Comparison of ENCODE assay signal across 9 mouse cellular contexts in genomic region chr9:7960382-7960781, GRCm38 (mm10). TPM values are rescaled to one million over a fixed set of nuclear protein-coding genes. Genes with fewer than 3 reads are reported as not detected.
A peak's percentile ranks its signal among the peaks of the same experiment; 100 is the strongest.
DNase-seq lines count a peak whose midpoint lies in the region; ATAC-seq lines count a peak whose summit lies in the region.
"Had no signal": no experiment of that assay in that cellular context is flagged by ENCODE, and none has a peak within 500 bp of the region (broad histone marks: within the 10 kb centered on the region; RNA-seq: fewer than 3 reads in every experiment).

No protein-coding gene starts in this region.

- H3K9me3 ChIP-seq in forebrain, embryonic 11.5 days (ENCODE audit: control insufficient read depth, low read length): no peaks in the 10 kb centered on the region
- H3K9me3 ChIP-seq in heart, embryonic 14.5 days (ENCODE audit: control insufficient read depth, low read length): no peaks in the 10 kb centered on the region
- H3K9me3 ChIP-seq in midbrain, embryonic 12.5 days: no peaks in the 10 kb centered on the region
- H3K9me3 ChIP-seq: liver, embryonic 13.5 days had no signal

- H3K27me3 ChIP-seq in forebrain, embryonic 11.5 days (ENCODE audit: control insufficient read depth, insufficient read depth, low read length): no peaks in the 10 kb centered on the region
- no peaks in the 10 kb centered on the region for H3K27me3 ChIP-seq in heart, embryonic 14.5 days (ENCODE audit: control insufficient read depth, insufficient read depth, low read length)
- H3K27me3 ChIP-seq in midbrain, embryonic 12.5 days: no peaks in the 10 kb centered on the region
- H3K27me3 ChIP-seq: liver, embryonic 13.5 days had no signal

- no peak overlapping the region for H3K27ac ChIP-seq in forebrain, embryonic 11.5 days (ENCODE audit: low read depth, low read length)
- H3K27ac ChIP-seq in heart, embryonic 14.5 days (replicated peaks in 1 of 2; ENCODE audit: control insufficient read depth in 1 of 2, insufficient read depth in 1 of 2, low read depth in 2 of 2, low read length in 2 of 2): peak overlapping the region; percentile 62 to 79
- 0 out of 2 replicates have a peak overlapping the region, but pooled peaks have one; percentile 36 for H3K27ac ChIP-seq in midbrain, embryonic 12.5 days (replicated peaks)
- H3K27ac ChIP-seq: liver, embryonic 13.5 days had no signal

- peak; percentile 57 for ATAC-seq in forebrain, embryonic 11.5 days (replicated peaks; ENCODE audit: low FRiP score)
- ATAC-seq in heart, embryonic 14.5 days (ENCODE audit: insufficient number of reproducible peaks, insufficient read depth, low FRiP score, low read depth): peak; percentile 81
- peak; percentile 55 for ATAC-seq in midbrain, embryonic 12.5 days (ENCODE audit: low FRiP score, low read depth)

- H3K36me3 ChIP-seq in forebrain, embryonic 11.5 days (ENCODE audit: control insufficient read depth, insufficient read depth, low read length): no peaks in the 10 kb centered on the region; the same call in 1 of the 2 replicates
- H3K36me3 ChIP-seq in heart, embryonic 14.5 days (ENCODE audit: control insufficient read depth, insufficient read depth, low read length): peaks cover 40% of the 10 kb centered on the region
- H3K36me3 ChIP-seq in midbrain, embryonic 12.5 days: no peaks in the 10 kb centered on the region
- H3K36me3 ChIP-seq: liver, embryonic 13.5 days had no signal

- no peak overlapping the region for H3K4me2 ChIP-seq in forebrain, embryonic 11.5 days (ENCODE audit: low read depth, low read length, severe bottlenecking)
- peak overlapping the region; percentile 13; the same call in 1 of the 2 replicates for H3K4me2 ChIP-seq in heart, embryonic 14.5 days (ENCODE audit: low read length)
- no peak overlapping the region for H3K4me2 ChIP-seq in midbrain, embryonic 12.5 days (replicated peaks)
- H3K4me2 ChIP-seq: liver, embryonic 13.5 days had no signal

- no peak overlapping the region for H3K4me3 ChIP-seq in forebrain, embryonic 11.5 days (ENCODE audit: low read depth, low read length)
- no peak overlapping the region for H3K4me3 ChIP-seq in heart, embryonic 14.5 days (ENCODE audit: control insufficient read depth in 1 of 2, insufficient read depth in 1 of 2, low read depth in 1 of 2, low read length in 2 of 2)
- no peak overlapping the region for H3K4me3 ChIP-seq in midbrain, embryonic 12.5 days
- H3K4me3 ChIP-seq: liver, embryonic 13.5 days had no signal

- H3K4me1 ChIP-seq in forebrain, embryonic 11.5 days (replicated peaks; ENCODE audit: control insufficient read depth, insufficient read depth, low read length): peaks cover 7% of the 10 kb centered on the region; the same call in 1 of the 2 replicates
- H3K4me1 ChIP-seq in heart, embryonic 14.5 days (ENCODE audit: control insufficient read depth in 2 of 2, insufficient read depth in 2 of 2, low read length in 2 of 2): peaks cover 13 to 51% of the 10 kb centered on the region in 2 experiments
- peaks cover 32% of the 10 kb centered on the region for H3K4me1 ChIP-seq in midbrain, embryonic 12.5 days

- H3K9ac ChIP-seq in forebrain, embryonic 11.5 days (ENCODE audit: low read length): no peak overlapping the region
- no peak overlapping the region for H3K9ac ChIP-seq in heart, embryonic 14.5 days (ENCODE audit: low read length)
- H3K9ac ChIP-seq in midbrain, embryonic 12.5 days (replicated peaks): no peak overlapping the region
- H3K9ac ChIP-seq: liver, embryonic 13.5 days had no signal

- WGBS in forebrain, embryonic 11.5 days: 65% methylated on average over 9 of the region's 9 CpGs
- 37% methylated on average over 9 of the region's 9 CpGs for WGBS in heart, embryonic 14.5 days
- WGBS in midbrain, embryonic 12.5 days: 55% methylated on average over 9 of the region's 9 CpGs

- peak; percentile 26 for DNase-seq in urinary bladder, postnatal 25 days (ENCODE audit: low spot score)
- DNase-seq in urinary bladder, adult 2 months (ENCODE audit: low spot score): no peak
- DNase-seq in forebrain, embryonic 11.5 days (ENCODE audit: low spot score): no peak
- peak; percentile 25 to 64 for DNase-seq in layer of hippocampus, adult 18-20 months (ENCODE audit: low spot score in 2 of 2)
- DNase-seq in urinary bladder, postnatal 36 days (ENCODE audit: low spot score in 2 of 2): peak; percentile 23 to 33
- no peak for DNase-seq in thymus, postnatal 25 days
- DNase-seq: liver, embryonic 13.5 days had no signal

RNA-seq across cellular contexts. Expression of gene Yap1, which starts 44.0 kb away (rescaled TPM):
- polyA plus RNA-seq in urinary bladder, adult 2 months (2012; rRNA removed): 47.6 and 77.0 TPM in 2 replicates
- polyA plus RNA-seq in forebrain, embryonic 11.5 days (2014; fragmentation: Nextera tagmentation; extraction: Ambion mirVana): 34.9 and 37.6 TPM in 2 replicates
- 22.0 and 24.3 TPM in 2 replicates for polyA plus RNA-seq in heart, embryonic 14.5 days (2014; fragmentation: Nextera tagmentation; extraction: Ambion mirVana)
- total RNA-seq in layer of hippocampus, adult 18-20 months (2021): 10 to 100 TPM; 16.9 to 20.7 TPM
- 31.0 and 32.0 TPM in 2 replicates for polyA plus RNA-seq in midbrain, embryonic 12.5 days (2016; fragmentation: Nextera tagmentation; extraction: Ambion mirVana)

Comparison
In these comparisons a context has a peak if more than half of its experiments do, and no peak if none do; other contexts are left out.
1. DNase-seq: peak in urinary bladder, postnatal 25 days (single experiment), layer of hippocampus, adult 18-20 months (2 of 2) and urinary bladder, postnatal 36 days (2 of 2); none in urinary bladder, adult 2 months (single experiment), forebrain, embryonic 11.5 days (single experiment) and thymus, postnatal 25 days (single experiment).
2. Peak in every context shown above with its lines, with median percentiles within 50 percentile points of each other: ATAC-seq.